ENCODE assay signal across 17 mouse cellular contexts in the genomic region with DNA sequence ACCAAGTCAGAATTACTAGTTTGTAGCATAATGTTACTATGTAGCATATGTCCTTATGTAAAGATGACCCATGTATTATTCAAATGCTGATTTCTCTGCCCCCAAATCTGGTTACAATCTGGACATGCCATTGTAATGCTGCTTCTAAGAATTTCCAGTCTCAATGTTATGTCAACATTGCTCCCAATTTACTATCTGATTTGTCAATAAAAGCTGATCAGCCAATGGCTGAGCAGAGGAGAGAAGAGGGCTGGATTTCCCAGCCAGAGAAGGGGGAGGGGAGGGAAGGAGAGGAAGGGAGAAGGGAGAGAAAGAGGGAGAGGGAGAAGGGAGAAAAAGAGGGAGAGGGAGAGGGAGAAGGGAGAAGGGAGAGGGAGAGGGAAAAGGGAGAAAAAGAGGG.
"Had no signal": no experiment of that assay in that cellular context is flagged by ENCODE, and none has a peak within 500 bp of the region (broad histone marks: within the 10 kb centered on the region; RNA-seq: fewer than 3 reads in every experiment).

No protein-coding gene starts in this region.

- H3K27ac ChIP-seq: gastrocnemius, adult 2 months; heart, embryonic 10.5 days; hindbrain, embryonic 10.5 days; hindbrain, embryonic 12.5 days; hindbrain, embryonic 14.5 days; intestine, embryonic 15.5 days; layer of hippocampus, adult 2 months; left cerebral cortex, adult 2 months; limb, embryonic 10.5 days; limb, embryonic 12.5 days had no signal

- H3K4me3 ChIP-seq: gastrocnemius, adult 2 months; heart, embryonic 10.5 days; heart, embryonic 12.5 days; hindbrain, embryonic 10.5 days; hindbrain, embryonic 12.5 days; intestine, embryonic 15.5 days; layer of hippocampus, adult 2 months; left cerebral cortex, adult 2 months; limb, embryonic 10.5 days; limb, embryonic 12.5 days had no signal

- H3K4me1 ChIP-seq: heart, embryonic 10.5 days; hindbrain, embryonic 10.5 days; hindbrain, embryonic 12.5 days; intestine, embryonic 15.5 days; limb, embryonic 10.5 days; limb, embryonic 12.5 days had no signal

- ATAC-seq: intestine, postnatal 0 days had no signal

- H3K4me2 ChIP-seq: heart, embryonic 12.5 days; hindbrain, embryonic 12.5 days; hindbrain, embryonic 14.5 days; intestine, embryonic 15.5 days; limb, embryonic 12.5 days had no signal

- H3K27me3 ChIP-seq: heart, embryonic 12.5 days; hindbrain, embryonic 12.5 days; intestine, embryonic 15.5 days; limb, embryonic 12.5 days had no signal

- H3K9ac ChIP-seq: heart, embryonic 12.5 days; hindbrain, embryonic 12.5 days; hindbrain, embryonic 14.5 days; intestine, embryonic 15.5 days; limb, embryonic 12.5 days had no signal

- DNase-seq: gastrocnemius, adult 2 months; gastrocnemius, postnatal 10 days; gastrocnemius, postnatal 25 days; kidney, adult 18-20 months; kidney, adult 8-10 months; kidney, postnatal 4 days had no signal

- H3K36me3 ChIP-seq: intestine, embryonic 15.5 days had no signal

- H3K9me3 ChIP-seq: heart, embryonic 10.5 days; heart, embryonic 12.5 days; hindbrain, embryonic 10.5 days; hindbrain, embryonic 12.5 days; intestine, embryonic 15.5 days; limb, embryonic 10.5 days had no signal
